Mouse (Mus musculus): ENCODE results near the gene Scp2. TPM values are rescaled to one million over a fixed set of nuclear protein-coding genes. Genes with fewer than 3 reads are reported as not detected.
A peak's percentile ranks its signal among the peaks of the same experiment; 100 is the strongest.

Gene Scp2
- polyA plus RNA-seq, 1 experiment from 2014 or later, result 207 TPM

GRCm38 (mm10) chr4:108017839-108018238 is 127.0 kb downstream of the Scp2 start:
- no peak overlapping the region for H3K27ac ChIP-seq (replicated peaks in 1 of 2; ENCODE audit: control insufficient read depth in 1 of 2, insufficient read depth in 1 of 2, low read depth in 2 of 2, low read length in 2 of 2)
- H3K9ac ChIP-seq (ENCODE audit: low read length), result no peak overlapping the region
- H3K9me3 ChIP-seq (ENCODE audit: control insufficient read depth, low read length), result peaks cover 3% of the 10 kb centered on the region; the same call in 1 of the 2 replicates
- no peak for ATAC-seq (ENCODE audit: insufficient number of reproducible peaks, insufficient read depth, low FRiP score, low read depth)
- peaks cover 13 to 18% of the 10 kb centered on the region in 2 experiments; a peak in 3 of 4 replicates for H3K4me1 ChIP-seq (ENCODE audit: control insufficient read depth in 2 of 2, insufficient read depth in 2 of 2, low read length in 2 of 2)
- H3K36me3 ChIP-seq (ENCODE audit: control insufficient read depth, insufficient read depth, low read length), result no peaks in the 10 kb centered on the region
- no peaks in the 10 kb centered on the region for H3K27me3 ChIP-seq (ENCODE audit: control insufficient read depth, insufficient read depth, low read length)
- H3K4me3 ChIP-seq (ENCODE audit: control insufficient read depth in 1 of 2, insufficient read depth in 1 of 2, low read depth in 1 of 2, low read length in 2 of 2), result no peak overlapping the region
- no peak overlapping the region for H3K4me2 ChIP-seq (ENCODE audit: low read length)
- WGBS, result 74% methylated on average over 7 of the region's 7 CpGs

GRCm38 (mm10) chr4:108016321-108016720 is 128.5 kb downstream of the Scp2 start:
- H3K9me3 ChIP-seq (ENCODE audit: control insufficient read depth, low read length), result peaks cover 3% of the 10 kb centered on the region; the same call in 1 of the 2 replicates
- WGBS, result 96% methylated on average over 3 of the region's 3 CpGs
- peaks cover 13 to 18% of the 10 kb centered on the region in 2 experiments; a peak in 3 of 4 replicates for H3K4me1 ChIP-seq (ENCODE audit: control insufficient read depth in 2 of 2, insufficient read depth in 2 of 2, low read length in 2 of 2)
- H3K36me3 ChIP-seq (ENCODE audit: control insufficient read depth, insufficient read depth, low read length), result no peaks in the 10 kb centered on the region
- no peak overlapping the region for H3K4me2 ChIP-seq (ENCODE audit: low read length)
- H3K27ac ChIP-seq (replicated peaks in 1 of 2; ENCODE audit: control insufficient read depth in 1 of 2, insufficient read depth in 1 of 2, low read depth in 2 of 2, low read length in 2 of 2), result no peak overlapping the region
- no peaks in the 10 kb centered on the region for H3K27me3 ChIP-seq (ENCODE audit: control insufficient read depth, insufficient read depth, low read length)
- no peak for ATAC-seq (ENCODE audit: insufficient number of reproducible peaks, insufficient read depth, low FRiP score, low read depth)
- no peak overlapping the region for H3K4me3 ChIP-seq (ENCODE audit: control insufficient read depth in 1 of 2, insufficient read depth in 1 of 2, low read depth in 1 of 2, low read length in 2 of 2)
- no peak overlapping the region for H3K9ac ChIP-seq (ENCODE audit: low read length)

GRCm38 (mm10) chr4:108015067-108015765 is 129.6 kb downstream of the Scp2 start:
- Histone ChIP-seq H3K4me3 (ENCODE audit: control insufficient read depth in 1 of 2, insufficient read depth in 1 of 2, low read depth in 1 of 2, low read length in 2 of 2) (no peak overlapping the region), H3K4me2 (ENCODE audit: low read length) (no peak overlapping the region), H3K9me3 (ENCODE audit: control insufficient read depth, low read length) (peaks cover 2% of the 10 kb centered on the region; the same call in 1 of the 2 replicates), H3K27ac (replicated peaks in 1 of 2; ENCODE audit: control insufficient read depth in 1 of 2, insufficient read depth in 1 of 2, low read depth in 2 of 2, low read length in 2 of 2) (no peak overlapping the region), H3K36me3 (ENCODE audit: control insufficient read depth, insufficient read depth, low read length) (no peaks in the 10 kb centered on the region), H3K27me3 (ENCODE audit: control insufficient read depth, insufficient read depth, low read length) (no peaks in the 10 kb centered on the region), H3K4me1 (ENCODE audit: control insufficient read depth in 2 of 2, insufficient read depth in 2 of 2, low read length in 2 of 2) (peaks cover 13 to 18% of the 10 kb centered on the region in 2 experiments; a peak in 3 of 4 replicates), H3K9ac (ENCODE audit: low read length) (no peak overlapping the region)
- WGBS, result 51% methylated on average over 14 of the region's 14 CpGs
- no peak for ATAC-seq (ENCODE audit: insufficient number of reproducible peaks, insufficient read depth, low FRiP score, low read depth)

- H3K27ac ChIP-seq (replicated peaks in 1 of 2; ENCODE audit: control insufficient read depth in 1 of 2, insufficient read depth in 1 of 2, low read depth in 2 of 2, low read length in 2 of 2), result no peak overlapping the region
- 72% methylated on average over 2 of the region's 2 CpGs for WGBS
- no peak overlapping the region for H3K4me3 ChIP-seq (ENCODE audit: control insufficient read depth in 1 of 2, insufficient read depth in 1 of 2, low read depth in 1 of 2, low read length in 2 of 2)
- ATAC-seq (ENCODE audit: insufficient number of reproducible peaks, insufficient read depth, low FRiP score, low read depth), result no peak
- no peak overlapping the region for H3K9ac ChIP-seq (ENCODE audit: low read length)
- H3K9me3 ChIP-seq (ENCODE audit: control insufficient read depth, low read length), result no peaks in the 10 kb centered on the region
- H3K27me3 ChIP-seq (ENCODE audit: control insufficient read depth, insufficient read depth, low read length), result no peaks in the 10 kb centered on the region
- no peak overlapping the region for H3K4me2 ChIP-seq (ENCODE audit: low read length)
- H3K36me3 ChIP-seq (ENCODE audit: control insufficient read depth, insufficient read depth, low read length), result no peaks in the 10 kb centered on the region
- peaks cover 13 to 18% of the 10 kb centered on the region in 2 experiments; a peak in 3 of 4 replicates for H3K4me1 ChIP-seq (ENCODE audit: control insufficient read depth in 2 of 2, insufficient read depth in 2 of 2, low read length in 2 of 2)
Observed at GRCm38 (mm10) chr4:108014466-108014865, 130.3 kb downstream of the Scp2 start.

GRCm38 (mm10) chr4:108008541-108008940 is 136.3 kb downstream of the Scp2 start:
- peaks cover 4% of the 10 kb centered on the region; the same call in 1 of the 2 replicates for H3K27me3 ChIP-seq (ENCODE audit: control insufficient read depth, insufficient read depth, low read length)
- ATAC-seq (ENCODE audit: insufficient number of reproducible peaks, insufficient read depth, low FRiP score, low read depth), result no peak
- H3K9ac ChIP-seq (ENCODE audit: low read length), result no peak overlapping the region
- H3K27ac ChIP-seq (replicated peaks in 1 of 2; ENCODE audit: control insufficient read depth in 1 of 2, insufficient read depth in 1 of 2, low read depth in 2 of 2, low read length in 2 of 2), result no peak overlapping the region
- H3K36me3 ChIP-seq (ENCODE audit: control insufficient read depth, insufficient read depth, low read length), result no peaks in the 10 kb centered on the region
- H3K4me3 ChIP-seq (ENCODE audit: control insufficient read depth in 1 of 2, insufficient read depth in 1 of 2, low read depth in 1 of 2, low read length in 2 of 2), result no peak overlapping the region
- no peaks in the 10 kb centered on the region for H3K9me3 ChIP-seq (ENCODE audit: control insufficient read depth, low read length)
- H3K4me2 ChIP-seq (ENCODE audit: low read length), result no peak overlapping the region
- H3K4me1 ChIP-seq (ENCODE audit: control insufficient read depth in 2 of 2, insufficient read depth in 2 of 2, low read length in 2 of 2), result peaks cover 7 to 8% of the 10 kb centered on the region in 2 experiments
- WGBS, result 57% methylated on average over 8 of the region's 8 CpGs

- Histone ChIP-seq H3K27me3 (ENCODE audit: control insufficient read depth, insufficient read depth, low read length) (peaks cover 4% of the 10 kb centered on the region; the same call in 1 of the 2 replicates), H3K27ac (replicated peaks in 1 of 2; ENCODE audit: control insufficient read depth in 1 of 2, insufficient read depth in 1 of 2, low read depth in 2 of 2, low read length in 2 of 2) (no peak overlapping the region), H3K9ac (ENCODE audit: low read length) (no peak overlapping the region), H3K36me3 (ENCODE audit: control insufficient read depth, insufficient read depth, low read length) (no peaks in the 10 kb centered on the region), H3K4me2 (ENCODE audit: low read length) (no peak overlapping the region), H3K4me3 (ENCODE audit: control insufficient read depth in 1 of 2, insufficient read depth in 1 of 2, low read depth in 1 of 2, low read length in 2 of 2) (no peak overlapping the region), H3K4me1 (ENCODE audit: control insufficient read depth in 2 of 2, insufficient read depth in 2 of 2, low read length in 2 of 2) (peaks cover 7 to 8% of the 10 kb centered on the region in 2 experiments), H3K9me3 (ENCODE audit: control insufficient read depth, low read length) (no peaks in the 10 kb centered on the region)
- ATAC-seq (ENCODE audit: insufficient number of reproducible peaks, insufficient read depth, low FRiP score, low read depth), result no peak
- WGBS, result 69% methylated on average over 7 of the region's 7 CpGs
Observed at GRCm38 (mm10) chr4:108007532-108008103, 137.2 kb downstream of the Scp2 start.

- no peak overlapping the region; the same call in 1 of the 2 replicates for H3K9ac ChIP-seq (ENCODE audit: low read length)
- H3K4me3 ChIP-seq (ENCODE audit: control insufficient read depth in 1 of 2, insufficient read depth in 1 of 2, low read depth in 1 of 2, low read length in 2 of 2), result no peak overlapping the region
- peaks cover 7 to 8% of the 10 kb centered on the region in 2 experiments for H3K4me1 ChIP-seq (ENCODE audit: control insufficient read depth in 2 of 2, insufficient read depth in 2 of 2, low read length in 2 of 2)
- H3K9me3 ChIP-seq (ENCODE audit: control insufficient read depth, low read length), result no peaks in the 10 kb centered on the region
- H3K27me3 ChIP-seq (ENCODE audit: control insufficient read depth, insufficient read depth, low read length), result peaks cover 4% of the 10 kb centered on the region; the same call in 1 of the 2 replicates
- no peak overlapping the region for H3K4me2 ChIP-seq (ENCODE audit: low read length)
- ATAC-seq (ENCODE audit: insufficient number of reproducible peaks, insufficient read depth, low FRiP score, low read depth), result peak; percentile 24; the same call in 1 of the 2 replicates
- H3K27ac ChIP-seq (replicated peaks in 1 of 2; ENCODE audit: control insufficient read depth in 1 of 2, insufficient read depth in 1 of 2, low read depth in 2 of 2, low read length in 2 of 2), result no peak overlapping the region
- WGBS, result 47% methylated on average over 7 of the region's 7 CpGs
- H3K36me3 ChIP-seq (ENCODE audit: control insufficient read depth, insufficient read depth, low read length), result no peaks in the 10 kb centered on the region
Observed at GRCm38 (mm10) chr4:108005328-108005727, 139.5 kb downstream of the Scp2 start.

Data from heart, embryonic 14.5 days (tissue).